Mouse (Mus musculus) cortical plate, adult 2 months (tissue): ENCODE data around the gene Rufy3.

Source experiments
- CTCF ChIP-seq: fragments of 200-500 bp; IDR thresholded peaks from 2 replicates; pipeline ENCODE4 v1.5.1; 2011; ENCODE audit warnings: mild to moderate bottlenecking, control low read depth, low read length; ENCODE audit not compliant: insufficient read depth; ENCODE audit errors: extremely low read depth
- POLR2A ChIP-seq: fragments of 200-500 bp; IDR thresholded peaks from 2 replicates; pipeline ENCODE4 v1.6.1; 2011; ENCODE audit warnings: mild to moderate bottlenecking, low read length, control low read depth; ENCODE audit not compliant: insufficient read depth; ENCODE audit errors: extremely low read depth

- TF ChIP-seq CTCF = no peak
- TF ChIP-seq POLR2A = no peak
These were observed 127.7 kb downstream of the Rufy3 start for GRCm38 (mm10) chr5:88692586-88692985.
